Mouse (Mus musculus) kidney, postnatal 0 days (tissue): ENCODE measurements at regions not wholly inside any gene's neighbourhood (a gene's known extent, or its start where the extent isn't known, plus 50 kb on each side); places are given as distances from the start of the nearest gene placed in this dataset.
A peak's percentile ranks its signal among the peaks of the same experiment; 100 is the strongest.

Experiments
- ATAC-seq: fragments of 200-750 bp; cut with Nextera tagmentation; replicated peaks from 2 replicates; pipeline ENCODE4 v1.8.0; 2017; ENCODE audit warnings: low read depth, moderate number of reproducible peaks, moderate TSS enrichment, moderate library complexity; ENCODE audit not compliant: low FRiP score
- DNase-seq: peaks from one replicate; pipeline ENCODE4 v3.0.0-alpha.2; 2016; ENCODE audit warnings: low spot score
- H3K27ac ChIP-seq: fragments of 300-500 bp; sonication (generic); 2 replicates; pipeline ENCODE4 v1.5.1; 2014; ENCODE audit warnings: mild to moderate bottlenecking
- H3K27me3 ChIP-seq: fragments of 300-500 bp; sonication (generic); 2 replicates; pipeline ENCODE4 v1.6.1; 2014; ENCODE audit warnings: low read length, mixed read lengths; ENCODE audit not compliant: insufficient read depth
- H3K36me3 ChIP-seq: fragments of 300-500 bp; sonication (generic); 2 replicates; pipeline ENCODE4 v1.6.1; 2014; ENCODE audit warnings: low read length, mixed read lengths; ENCODE audit not compliant: insufficient read depth
- H3K4me1 ChIP-seq: fragments of 300-500 bp; sonication (generic); replicated peaks from 2 replicates; pipeline ENCODE4 v1.6.1; 2014; ENCODE audit warnings: antibody characterized with exemption, low read length, mixed read lengths; ENCODE audit not compliant: insufficient read depth
- H3K4me2 ChIP-seq: fragments of 300-500 bp; sonication (generic); 2 replicates; pipeline ENCODE4 v1.6.1; 2014; ENCODE audit warnings: mild to moderate bottlenecking, low read length, moderate library complexity, mixed read lengths
- H3K4me3 ChIP-seq: fragments of 300-500 bp; sonication (generic); replicated peaks from 2 replicates; pipeline ENCODE4 v1.5.1; 2014; ENCODE audit warnings: low read depth, low read length
- H3K9ac ChIP-seq: fragments of 300-500 bp; sonication (generic); 2 replicates; pipeline ENCODE4 v1.6.1; 2014; ENCODE audit warnings: low read depth, low read length
- H3K9me3 ChIP-seq: fragments of 300-500 bp; sonication (generic); replicated peaks from 2 replicates; pipeline ENCODE4 v1.6.1; 2016; ENCODE audit warnings: low read length, inconsistent platforms, mixed read lengths
- CTCF ChIP-seq: IDR thresholded peaks from 2 replicates; pipeline ENCODE4 v1.5.1; 2016; ENCODE audit warnings: antibody characterized with exemption, low read depth, mild to moderate bottlenecking, moderate library complexity
- WGBS: fragments of 180-500 bp; shearing (Covaris S2); extraction: QIAGEN DNeasy Blood & Tissue Kit; methylation state at CpG from one replicate; pipeline ENCODE4 v1.1.7; 2014; 5-methylcytosine and 5-hydroxymethylcytosine counted together

GRCm38 (mm10) chr10:17575448-17576332, 147.3 kb upstream of the Cited2 start:
- H3K4me2 ChIP-seq, result no peak overlapping the region
- no peaks in the 10 kb centered on the region for H3K4me1 ChIP-seq
- DNase-seq (no peak), ATAC-seq (peak; percentile 72; the same call in 1 of the 2 replicates)
- no peaks in the 10 kb centered on the region for H3K36me3 ChIP-seq
- peak overlapping the region; percentile 71 for H3K27ac ChIP-seq
- H3K4me3 ChIP-seq, result no peak overlapping the region
- no peaks in the 10 kb centered on the region for H3K27me3 ChIP-seq
- no peak overlapping the region for H3K9ac ChIP-seq
- no peak for TF ChIP-seq CTCF
- no peaks in the 10 kb centered on the region for H3K9me3 ChIP-seq
- 45% methylated on average over 10 of the region's 10 CpGs for WGBS

GRCm38 (mm10) chr10:17576333-17576750, 146.7 kb upstream of the Cited2 start:
- Histone ChIP-seq H3K9me3 (no peaks in the 10 kb centered on the region), H3K4me2 (no peak overlapping the region), H3K4me3 (no peak overlapping the region), H3K9ac (no peak overlapping the region), H3K27ac (peak overlapping the region; percentile 71), H3K4me1 (no peaks in the 10 kb centered on the region), H3K36me3 (no peaks in the 10 kb centered on the region), H3K27me3 (no peaks in the 10 kb centered on the region)
- ATAC-seq (peak; percentile 87), DNase-seq (no peak)
- no peak for TF ChIP-seq CTCF

DNA sequence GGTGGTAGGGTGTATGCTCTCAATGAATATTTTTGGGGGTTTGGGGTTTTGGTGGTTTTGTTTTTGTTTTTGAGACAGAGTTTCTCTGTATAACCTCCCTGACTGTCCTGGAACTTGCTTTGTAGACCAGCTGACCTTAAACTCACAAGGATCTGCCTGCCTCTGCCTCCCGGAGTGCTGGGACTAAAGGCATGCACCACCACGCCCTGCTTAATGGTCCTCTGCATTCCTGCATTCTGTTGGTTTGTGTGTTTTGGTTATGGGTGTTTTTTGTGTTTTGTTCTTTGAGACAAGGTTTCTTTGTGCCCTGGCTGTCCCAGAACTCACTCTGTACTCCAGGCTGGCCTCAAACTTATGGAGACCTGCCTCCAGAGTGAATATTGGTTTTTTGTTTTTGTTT, 143.6 kb upstream of the Cited2 start:
- no peak overlapping the region for H3K4me2 ChIP-seq
- H3K27me3 ChIP-seq, result no peaks in the 10 kb centered on the region
- no peak for TF ChIP-seq CTCF
- no peak for DNase-seq
- WGBS, result 88% methylated on average over 2 of the region's 2 CpGs
- no peak overlapping the region for H3K9ac ChIP-seq
- no peaks in the 10 kb centered on the region for H3K4me1 ChIP-seq
- no peak for ATAC-seq
- no peak overlapping the region for H3K27ac ChIP-seq
- H3K4me3 ChIP-seq, result no peak overlapping the region
- H3K36me3 ChIP-seq, result no peaks in the 10 kb centered on the region
- no peaks in the 10 kb centered on the region for H3K9me3 ChIP-seq

DNA sequence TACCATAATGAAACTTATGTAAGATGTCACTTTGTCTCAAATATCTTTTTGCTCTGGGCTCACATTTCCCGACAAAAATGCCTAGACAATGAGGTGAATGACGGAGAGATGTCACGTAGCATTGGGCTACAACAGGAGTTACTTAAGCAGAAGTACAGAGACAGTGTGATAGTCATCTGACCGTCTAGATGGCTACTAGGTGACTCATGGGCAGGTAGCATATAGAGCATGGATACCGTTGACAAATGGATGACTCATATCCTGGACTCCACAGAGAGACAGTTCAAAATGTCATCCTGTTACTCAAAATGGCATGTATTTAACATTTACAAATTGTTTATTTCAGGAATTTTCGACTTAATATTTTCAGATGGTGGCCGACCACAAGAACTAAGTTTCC, 138.2 kb upstream of the Cited2 start:
- Histone ChIP-seq H3K4me3 (no peak overlapping the region), H3K9ac (no peak overlapping the region), H3K36me3 (no peaks in the 10 kb centered on the region), H3K4me1 (no peaks in the 10 kb centered on the region), H3K4me2 (no peak overlapping the region), H3K9me3 (no peaks in the 10 kb centered on the region), H3K27ac (no peak overlapping the region), H3K27me3 (no peaks in the 10 kb centered on the region)
- no peak for ATAC-seq
- DNase-seq, result no peak
- no peak for TF ChIP-seq CTCF
- WGBS, result 78% methylated on average over 7 of the region's 7 CpGs

DNA sequence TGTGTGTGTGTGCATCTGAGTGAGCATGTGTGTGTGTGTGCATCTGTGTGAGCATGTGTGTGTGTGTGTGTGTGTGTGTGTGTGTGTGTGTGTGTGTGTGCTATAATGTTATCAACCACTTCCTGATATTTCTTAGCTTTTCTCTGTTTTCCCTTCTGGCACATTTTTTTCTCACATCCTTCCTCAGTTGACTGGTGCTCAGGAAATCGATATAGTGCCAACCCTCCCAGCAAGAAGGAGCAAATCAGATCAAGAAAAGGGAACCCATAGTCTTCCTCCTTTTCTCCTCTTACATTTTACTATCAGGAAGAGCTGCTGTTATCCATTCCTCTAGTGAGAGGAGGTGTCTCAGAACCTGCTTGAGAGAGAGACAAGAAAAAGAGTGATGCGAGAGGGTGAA, 136.1 kb upstream of the Cited2 start:
- H3K9me3 ChIP-seq, result no peaks in the 10 kb centered on the region
- no peak overlapping the region for H3K9ac ChIP-seq
- ATAC-seq (no peak), DNase-seq (no peak)
- 80% methylated on average over 2 of the region's 2 CpGs for WGBS
- H3K4me2 ChIP-seq, result no peak overlapping the region
- no peaks in the 10 kb centered on the region for H3K4me1 ChIP-seq
- H3K36me3 ChIP-seq, result no peaks in the 10 kb centered on the region
- H3K27ac ChIP-seq, result no peak overlapping the region
- no peak overlapping the region for H3K4me3 ChIP-seq
- no peaks in the 10 kb centered on the region for H3K27me3 ChIP-seq
- no peak for TF ChIP-seq CTCF

DNA sequence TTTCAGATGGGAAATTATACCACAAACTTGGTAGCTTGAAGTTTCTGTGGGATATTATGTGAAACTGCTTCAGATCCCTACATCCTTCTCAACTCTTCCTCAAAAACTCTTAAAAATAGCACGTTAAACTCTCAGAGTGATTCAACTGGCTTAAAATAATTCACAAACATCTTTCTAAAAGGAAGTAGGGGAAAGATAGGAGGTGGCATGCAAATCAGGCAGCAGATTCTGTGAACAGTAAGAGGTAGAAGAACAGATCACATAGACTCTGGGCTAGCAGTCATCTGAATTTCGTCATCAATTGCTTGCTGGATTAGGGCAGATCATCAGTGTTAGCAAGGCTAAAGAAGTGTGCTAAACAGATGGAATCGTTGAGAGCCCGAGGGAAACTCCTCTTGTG, 133.9 kb upstream of the Cited2 start:
- H3K27me3 ChIP-seq, result no peaks in the 10 kb centered on the region
- no peaks in the 10 kb centered on the region for H3K9me3 ChIP-seq
- no peak overlapping the region for H3K27ac ChIP-seq
- H3K4me2 ChIP-seq, result no peak overlapping the region
- H3K4me3 ChIP-seq, result no peak overlapping the region
- 79% methylated on average over 4 of the region's 4 CpGs for WGBS
- DNase-seq (no peak), ATAC-seq (no peak)
- H3K36me3 ChIP-seq, result no peaks in the 10 kb centered on the region
- TF ChIP-seq CTCF, result no peak
- H3K9ac ChIP-seq, result no peak overlapping the region
- H3K4me1 ChIP-seq, result no peaks in the 10 kb centered on the region

DNA sequence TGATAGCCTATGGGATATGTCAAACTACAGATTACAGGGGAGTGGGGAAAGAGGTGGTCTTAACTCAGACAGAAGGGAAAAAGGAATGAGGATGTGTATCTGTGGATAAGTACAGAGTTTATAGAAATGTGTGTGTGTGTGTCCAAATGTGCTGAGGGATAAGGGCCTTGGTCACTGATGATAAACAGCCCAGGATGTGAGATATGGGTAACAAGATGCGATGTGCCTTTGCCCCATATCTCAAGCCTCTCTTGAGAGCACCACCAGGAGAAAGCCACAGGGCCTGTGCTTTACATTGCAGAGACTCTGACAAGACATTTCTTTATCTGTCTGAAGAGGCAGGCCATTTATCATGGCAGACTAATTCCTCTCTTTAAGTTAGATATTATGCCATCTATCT, 132.8 kb upstream of the Cited2 start:
- ATAC-seq (no peak), DNase-seq (no peak)
- Histone ChIP-seq H3K9ac (no peak overlapping the region), H3K36me3 (no peaks in the 10 kb centered on the region), H3K9me3 (no peaks in the 10 kb centered on the region), H3K4me3 (no peak overlapping the region), H3K4me2 (no peak overlapping the region), H3K27ac (no peak overlapping the region), H3K4me1 (no peaks in the 10 kb centered on the region), H3K27me3 (no peaks in the 10 kb centered on the region)
- no peak for TF ChIP-seq CTCF
- 86% methylated on average over 1 of the region's 1 CpGs for WGBS
